Mouse (Mus musculus) right cerebral cortex, postnatal 14 days (tissue): Measurements from ENCODE around the gene Hyal2.

Experiments used
- DNase-seq: peaks from one replicate; pipeline ENCODE4 v3.0.0; 2022

Gene Hyal2

DNA sequence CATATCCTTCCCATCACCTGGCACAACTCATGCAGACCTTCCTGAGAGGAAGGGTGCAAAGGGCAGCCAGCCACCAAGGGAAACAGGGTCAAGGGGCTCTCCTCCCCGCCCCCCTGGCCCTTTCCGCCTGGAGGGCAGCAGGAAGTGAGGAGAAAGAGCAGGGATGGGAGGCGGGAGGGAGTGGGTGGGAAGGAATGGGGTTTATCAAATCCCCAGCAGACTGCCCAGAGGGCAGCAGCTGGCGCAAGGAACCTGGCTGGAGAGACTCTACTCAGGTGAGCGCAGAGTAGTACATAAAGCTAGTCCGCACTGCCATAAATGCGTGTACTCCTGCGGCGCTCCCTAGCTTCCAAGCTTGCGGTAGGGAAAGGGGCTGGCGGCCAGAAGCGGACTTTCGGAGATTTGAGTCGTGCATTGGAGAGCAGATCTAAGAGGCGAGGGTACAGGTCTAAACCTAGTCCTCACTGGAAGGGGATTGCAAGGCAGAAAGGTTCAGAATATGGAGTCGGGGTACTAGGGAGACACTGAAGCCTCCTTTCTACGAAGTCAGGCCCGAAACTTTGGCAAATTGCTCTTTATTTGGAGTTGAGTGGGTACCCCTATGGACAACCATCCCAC, at the start of gene Hyal2:
TSS of gene Hyal2 (plus strand) at position 244 of the 618 bp plus-strand sequence.
- DNase-seq: peak; percentile 12

DNA sequence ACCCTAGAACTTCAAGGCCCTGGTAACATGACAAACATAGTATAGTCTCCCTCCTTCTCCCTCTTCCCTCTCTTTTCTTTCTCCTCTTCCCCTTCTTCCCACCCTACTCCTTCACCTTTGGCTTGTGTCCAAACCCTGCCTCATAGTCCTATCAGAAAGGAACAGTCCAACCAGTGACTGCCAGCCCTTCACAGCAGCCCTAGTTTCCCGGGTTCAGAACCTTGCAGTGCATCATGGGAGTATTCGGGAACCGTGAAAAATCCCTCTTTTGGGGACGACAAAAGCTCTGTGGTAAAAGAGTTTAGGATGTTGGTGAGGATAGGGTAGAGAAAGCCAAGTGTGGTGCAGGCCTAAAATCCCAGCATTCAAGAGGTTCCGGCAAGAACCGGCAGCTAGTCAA, 47.4 kb upstream of the Hyal2 start:
- DNase-seq: no peak

DNA sequence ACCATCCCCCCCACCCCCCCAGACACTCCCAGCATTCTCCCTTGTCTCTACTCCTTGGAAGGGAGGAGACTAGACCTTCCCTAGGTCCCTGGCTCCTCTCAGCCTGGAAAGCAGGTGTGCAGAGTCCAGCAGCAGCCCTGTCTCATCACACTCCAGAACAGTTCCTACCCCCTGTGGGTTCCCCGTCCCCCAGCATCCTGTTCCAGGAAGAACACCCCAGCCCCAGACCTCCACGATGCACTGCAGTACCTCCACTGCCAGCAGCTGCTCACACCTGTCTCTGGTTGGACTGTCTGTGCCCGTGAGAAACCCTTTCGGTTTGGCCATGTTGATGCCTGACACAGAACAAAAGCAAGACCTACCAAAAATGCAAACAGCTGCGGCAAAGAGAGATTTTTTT, 46.6 kb upstream of the Hyal2 start:
- no peak for DNase-seq

DNA sequence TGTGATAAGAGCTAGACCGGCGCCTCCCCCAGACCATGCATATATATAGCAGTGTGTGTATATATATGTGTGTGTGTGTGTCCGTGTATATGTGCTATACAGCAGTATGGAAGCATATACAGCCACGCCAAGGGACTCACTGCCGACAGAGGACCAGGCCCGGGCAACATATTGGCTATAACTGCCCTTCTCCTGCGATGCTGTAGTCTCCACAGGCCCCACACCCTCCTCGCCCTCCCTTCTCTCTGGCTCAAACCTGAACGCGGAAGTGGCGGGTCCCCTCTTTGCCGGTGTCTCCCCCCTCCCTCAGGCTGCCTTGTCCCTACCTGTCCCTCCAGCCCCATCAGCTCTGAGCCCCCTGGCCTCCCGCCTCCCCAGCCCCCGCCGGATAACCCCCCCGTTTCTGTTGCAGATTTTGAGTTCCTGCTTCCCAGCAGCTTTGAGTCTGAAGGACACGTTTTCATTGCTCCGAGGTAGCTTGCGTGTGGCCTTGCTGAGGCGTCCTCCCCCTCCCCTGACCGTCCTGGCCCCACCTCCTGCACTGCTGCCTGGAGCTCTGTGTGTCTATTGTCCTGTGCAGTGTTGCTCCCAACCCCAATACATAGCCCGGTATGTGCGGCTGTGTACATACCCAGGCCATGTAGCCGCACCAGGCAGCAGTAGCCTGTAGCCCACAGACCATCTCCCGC, 45.9 kb upstream of the Hyal2 start:
- DNase-seq: no peak

DNA sequence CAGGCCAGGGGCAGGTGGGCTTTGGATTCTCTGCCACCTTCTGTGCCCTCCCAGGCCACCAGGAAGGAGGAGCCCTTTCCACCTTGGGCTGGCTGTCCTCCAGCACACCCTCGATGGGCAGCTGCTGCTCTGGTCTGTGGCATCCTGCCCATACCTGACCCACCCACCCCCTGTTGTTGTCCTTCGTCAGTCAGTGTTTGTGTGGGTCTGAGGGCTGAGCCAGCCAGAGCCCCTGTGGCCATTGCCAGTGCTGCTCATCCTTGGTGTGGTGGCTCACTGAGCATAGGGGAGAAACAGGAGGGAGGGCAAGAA, 45.4 kb upstream of the Hyal2 start:
- DNase-seq: no peak

DNA sequence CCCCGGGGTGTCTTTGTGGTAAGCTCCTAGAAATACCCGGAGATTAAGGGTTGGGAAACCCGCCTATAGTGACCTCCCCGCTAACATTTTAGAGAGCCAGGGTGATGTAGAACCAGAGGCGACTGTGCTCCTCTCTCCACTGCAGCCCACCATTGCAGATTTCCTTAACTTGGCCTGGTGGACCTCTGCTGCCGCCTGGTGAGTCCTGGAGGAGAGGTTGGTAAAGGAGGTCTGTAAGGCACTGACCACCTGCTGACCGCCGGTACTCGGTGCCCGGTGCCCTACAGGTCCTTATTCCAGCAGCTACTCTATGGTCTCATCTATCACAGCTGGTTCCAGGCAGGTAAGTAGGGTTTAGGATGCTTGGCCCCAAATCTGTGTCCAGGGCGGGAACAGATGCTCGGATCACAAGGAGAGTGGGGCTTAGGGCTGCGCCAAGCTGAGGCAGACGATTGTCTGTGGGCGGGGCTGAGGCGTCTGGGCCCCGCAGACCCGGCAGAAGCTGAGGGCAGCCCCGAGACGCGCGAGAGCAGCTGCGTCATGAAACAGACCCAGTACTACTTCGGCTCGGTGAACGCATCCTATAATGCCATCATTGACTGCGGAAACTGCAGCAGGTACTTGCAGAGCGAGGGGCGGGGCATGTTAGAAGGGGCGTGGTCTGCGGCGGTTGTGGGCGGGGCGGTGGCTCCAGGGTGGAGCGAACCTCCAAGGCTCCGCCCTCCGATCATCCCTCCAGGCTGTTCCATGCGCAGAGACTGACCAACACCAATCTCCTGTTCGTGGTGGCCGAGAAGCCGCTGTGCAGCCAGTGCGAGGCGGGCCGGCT, 41.3 kb upstream of the Hyal2 start:
- peak; percentile 75 for DNase-seq

DNA sequence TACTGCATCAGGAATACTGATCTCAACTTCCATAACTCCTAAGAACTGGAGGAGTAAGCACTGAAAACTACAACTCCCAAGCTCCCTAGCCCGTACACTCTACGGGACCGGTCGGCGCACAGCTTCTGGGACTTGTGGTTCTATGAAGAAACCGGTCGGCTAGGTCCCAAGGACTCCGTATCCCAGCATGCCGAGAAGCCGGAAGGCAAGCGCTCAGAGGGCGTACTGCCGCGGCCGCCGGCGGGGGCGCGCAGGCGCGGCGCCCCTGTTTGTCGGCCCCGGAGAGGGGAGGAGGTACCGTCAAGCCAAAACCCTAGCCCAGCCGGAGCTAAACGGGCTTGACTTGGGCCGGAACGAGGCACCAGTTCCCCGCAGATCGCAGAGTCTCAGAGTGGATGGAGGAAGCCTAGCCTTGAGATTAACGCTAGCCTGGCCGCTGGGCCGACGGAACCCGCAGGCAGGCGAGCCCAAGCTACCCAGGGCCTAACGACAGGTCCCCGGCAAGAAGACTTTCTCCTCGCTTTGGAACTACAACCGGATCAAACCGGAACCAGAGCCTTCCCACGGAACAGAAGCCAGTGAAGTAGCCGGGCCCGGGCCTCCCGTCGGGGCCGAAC, 33.8 kb upstream of the Hyal2 start, which contains the start of gene Tmem115:
TSS of gene Tmem115 (plus strand) at position 155 of the 617 bp plus-strand sequence.
- DNase-seq: peak; percentile 88

DNA sequence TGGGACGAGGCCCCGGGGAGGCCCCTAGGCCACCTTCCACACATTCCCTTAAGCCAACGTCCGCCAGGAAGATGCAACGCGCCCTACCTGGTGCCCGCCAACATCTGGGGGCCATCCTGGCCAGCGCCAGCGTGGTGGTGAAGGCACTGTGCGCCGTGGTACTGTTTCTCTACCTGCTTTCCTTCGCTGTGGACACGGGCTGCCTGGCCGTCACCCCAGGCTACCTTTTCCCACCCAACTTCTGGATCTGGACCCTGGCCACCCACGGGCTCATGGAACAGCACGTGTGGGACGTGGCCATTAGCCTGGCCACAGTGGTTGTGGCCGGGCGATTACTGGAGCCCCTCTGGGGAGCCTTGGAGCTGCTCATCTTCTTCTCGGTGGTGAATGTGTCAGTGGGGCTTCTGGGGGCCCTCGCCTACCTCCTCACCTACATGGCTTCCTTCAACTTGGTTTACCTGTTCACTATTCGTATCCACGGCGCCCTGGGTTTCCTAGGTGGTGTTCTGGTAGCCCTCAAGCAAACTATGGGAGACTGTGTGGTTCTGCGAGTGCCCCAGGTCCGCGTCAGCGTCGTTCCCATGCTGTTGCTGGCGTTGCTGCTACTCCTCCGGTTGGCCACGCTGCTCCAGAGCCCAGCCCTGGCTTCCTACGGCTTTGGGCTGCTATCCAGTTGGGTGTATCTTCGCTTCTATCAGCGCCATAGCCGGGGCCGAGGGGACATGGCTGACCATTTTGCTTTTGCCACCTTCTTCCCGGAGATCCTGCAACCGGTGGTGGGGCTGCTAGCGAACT, 33.1 kb upstream of the Hyal2 start:
- no peak for DNase-seq

DNA sequence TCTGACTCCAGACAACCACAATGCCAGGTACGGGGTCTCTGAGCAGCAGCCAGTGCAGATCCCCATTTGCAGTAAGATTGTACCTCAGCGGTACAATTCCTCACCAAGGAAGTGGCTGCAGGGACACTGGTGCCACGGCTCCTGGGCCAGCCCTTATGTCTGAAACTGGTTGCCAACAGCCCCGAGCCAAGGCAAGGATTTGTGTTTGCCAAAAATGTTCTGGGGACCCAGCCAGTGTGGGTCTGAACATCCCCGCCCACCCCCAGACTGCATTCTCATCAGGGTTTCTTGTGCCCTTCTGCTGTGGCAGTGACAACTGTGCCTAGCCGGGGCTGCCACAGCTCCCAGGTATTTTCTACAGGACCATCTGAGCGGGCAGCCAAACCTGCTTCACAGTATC, 29.5 kb upstream of the Hyal2 start:
- no peak for DNase-seq

DNA sequence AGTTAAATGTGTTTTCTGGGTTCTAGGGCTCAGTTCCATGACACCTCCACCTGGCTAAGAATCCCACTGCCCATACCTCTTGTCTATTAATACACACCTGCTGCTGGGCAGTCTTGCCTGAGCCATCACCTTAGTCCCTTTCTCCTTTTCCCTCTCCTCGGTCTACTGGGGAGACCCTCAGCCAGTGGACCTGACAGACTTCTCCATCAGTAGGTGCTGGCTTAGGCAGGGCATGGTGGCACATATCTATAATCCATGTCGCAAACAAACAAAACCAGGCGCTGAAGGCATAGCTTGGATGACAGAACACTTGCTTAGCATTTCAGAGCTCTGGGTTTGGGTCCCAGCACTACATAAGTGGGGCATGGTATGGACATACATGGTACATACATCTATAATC, 29.0 kb upstream of the Hyal2 start:
- DNase-seq: no peak

DNA sequence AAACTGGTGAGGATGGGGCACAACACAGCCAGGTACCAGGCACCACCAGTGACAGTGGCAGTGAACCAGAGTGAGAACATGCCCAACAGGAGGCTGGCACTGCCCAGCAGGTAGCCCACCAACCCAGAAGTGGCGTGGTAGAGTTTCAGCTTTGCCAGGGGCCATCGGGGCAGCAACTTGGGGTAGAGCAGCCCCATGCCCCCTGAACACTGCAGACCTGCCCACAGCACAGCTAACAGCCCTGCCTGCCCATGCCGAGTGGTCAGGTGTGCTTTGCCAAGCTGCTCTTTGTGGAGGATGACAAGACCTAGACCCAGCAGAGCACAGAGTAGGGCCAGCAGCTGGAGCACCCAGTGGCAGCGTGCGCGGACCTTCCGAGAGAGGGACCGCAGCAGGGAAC, 27.8 kb upstream of the Hyal2 start:
- DNase-seq: no peak

DNA sequence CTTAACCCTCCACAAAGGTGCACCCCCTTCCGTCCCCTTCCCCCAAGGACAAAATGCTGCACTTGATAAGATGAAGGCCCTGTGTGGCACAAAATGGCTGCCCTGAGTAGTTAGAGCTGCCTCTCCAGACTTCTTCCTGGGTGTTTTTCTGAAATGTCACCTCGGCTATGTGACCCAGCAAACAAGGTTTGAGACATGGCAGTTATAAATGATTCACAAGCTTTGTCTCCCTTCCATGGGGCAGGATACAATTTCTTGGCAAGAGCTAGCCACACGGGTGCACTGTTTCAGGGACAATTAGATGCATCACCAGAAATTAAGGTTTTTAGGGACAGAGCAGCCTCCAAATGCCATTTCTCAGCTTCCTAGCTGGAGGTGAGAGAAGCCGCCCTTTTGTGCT, 27.3 kb upstream of the Hyal2 start:
- DNase-seq: no peak

DNA sequence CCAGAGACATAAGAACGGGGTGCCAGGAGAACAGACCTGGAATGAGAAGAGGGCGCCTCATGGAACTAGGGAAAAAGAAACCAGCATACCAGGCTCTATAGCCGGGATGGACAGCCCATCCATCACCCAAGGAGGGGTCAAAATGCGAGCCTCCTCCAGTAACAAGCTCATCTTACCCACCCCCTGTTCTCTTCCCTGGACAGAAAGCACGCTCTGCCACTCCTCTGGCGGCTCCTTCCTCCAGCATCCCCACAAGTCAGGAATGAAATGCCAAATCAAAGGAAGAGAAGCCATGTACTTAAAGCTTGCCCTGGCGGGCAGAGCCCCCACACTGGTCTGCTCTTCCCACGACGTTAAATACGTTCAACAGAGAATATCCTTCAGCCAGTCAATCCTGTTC, 26.7 kb upstream of the Hyal2 start:
- DNase-seq: no peak

DNA sequence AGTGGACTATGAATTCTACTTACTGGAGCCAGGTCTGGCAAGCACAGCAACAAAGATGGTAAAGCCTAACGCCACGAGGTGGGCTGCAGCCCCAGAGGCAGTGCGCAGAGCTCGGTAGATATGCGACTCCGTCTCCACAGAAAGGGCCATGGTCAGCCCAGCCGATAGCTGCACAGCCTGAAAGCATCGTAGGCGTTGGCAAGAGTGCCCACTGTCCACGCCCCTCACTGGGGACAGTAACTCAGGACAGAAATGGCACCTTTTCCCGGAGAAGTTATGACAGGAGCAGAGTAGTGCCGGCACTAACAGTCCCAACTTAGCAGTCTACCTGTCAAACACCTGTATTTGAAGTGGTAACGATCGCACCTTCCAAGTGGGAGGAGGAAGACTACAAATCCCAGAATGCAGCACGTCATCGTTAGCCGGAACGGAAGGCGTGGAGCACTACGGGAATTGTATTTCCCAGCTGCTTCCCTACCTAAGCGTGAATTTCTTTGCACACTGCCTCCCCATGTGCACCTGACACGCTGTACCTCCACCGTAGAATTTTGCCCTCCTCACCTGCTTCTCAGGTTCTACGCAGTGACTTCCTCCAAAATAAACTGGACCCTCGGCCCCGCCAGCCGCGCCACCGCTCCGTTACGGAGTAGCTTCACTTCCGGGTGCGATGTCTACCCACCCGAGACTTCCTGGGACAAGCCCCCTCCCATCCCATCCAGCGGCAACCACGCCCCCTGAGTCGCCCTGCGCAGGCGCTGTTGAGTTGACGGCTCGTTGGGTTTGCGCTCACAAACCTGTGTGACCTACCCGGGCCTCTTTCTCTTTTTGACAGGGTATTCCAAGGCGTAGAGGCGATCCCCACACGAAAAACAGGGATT, 26.0 kb upstream of the Hyal2 start, which contains the start of the genes Cyb561d2 and Nprl2:
TSS of gene Cyb561d2 (minus strand) at position 720 of the 878 bp plus-strand sequence.
TSS of gene Nprl2 (plus strand) at position 753 of the 878 bp plus-strand sequence.
- DNase-seq: peak; percentile 89

DNA sequence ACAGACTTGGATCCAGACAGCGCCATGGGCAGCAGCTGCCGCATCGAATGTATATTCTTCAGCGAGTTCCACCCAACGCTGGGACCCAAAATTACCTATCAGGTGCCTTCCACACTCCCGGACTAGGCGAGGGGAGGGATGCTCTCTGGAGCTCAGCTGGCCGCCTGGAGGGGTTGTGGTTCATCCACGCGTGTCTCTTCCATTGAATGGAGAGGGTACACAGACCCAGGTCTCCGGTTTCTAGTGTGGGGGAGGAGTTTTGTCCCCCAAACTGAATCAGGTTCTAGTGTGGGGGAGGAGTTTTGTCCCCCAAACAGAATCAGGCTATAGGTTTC, 25.4 kb upstream of the Hyal2 start:
- no peak for DNase-seq

DNA sequence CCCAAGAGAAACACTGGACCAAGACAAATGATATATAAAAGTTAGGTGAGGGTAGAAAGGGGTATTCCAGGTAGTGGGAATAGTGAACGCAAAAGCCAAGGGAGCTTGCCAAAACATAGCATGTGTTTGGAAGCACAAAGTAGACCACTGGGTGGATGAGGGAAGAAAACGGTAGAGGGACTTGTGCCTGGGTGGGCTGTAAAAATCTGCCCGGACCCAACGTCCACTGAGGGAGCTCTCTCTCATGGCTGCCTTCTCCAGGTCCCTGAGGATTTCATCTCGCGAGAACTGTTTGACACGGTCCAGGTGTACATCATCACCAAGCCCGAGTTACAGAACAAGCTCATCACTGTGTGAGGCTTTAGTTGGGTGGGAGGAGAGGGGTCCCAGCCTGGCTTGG, 25.0 kb upstream of the Hyal2 start:
- no peak for DNase-seq

DNA sequence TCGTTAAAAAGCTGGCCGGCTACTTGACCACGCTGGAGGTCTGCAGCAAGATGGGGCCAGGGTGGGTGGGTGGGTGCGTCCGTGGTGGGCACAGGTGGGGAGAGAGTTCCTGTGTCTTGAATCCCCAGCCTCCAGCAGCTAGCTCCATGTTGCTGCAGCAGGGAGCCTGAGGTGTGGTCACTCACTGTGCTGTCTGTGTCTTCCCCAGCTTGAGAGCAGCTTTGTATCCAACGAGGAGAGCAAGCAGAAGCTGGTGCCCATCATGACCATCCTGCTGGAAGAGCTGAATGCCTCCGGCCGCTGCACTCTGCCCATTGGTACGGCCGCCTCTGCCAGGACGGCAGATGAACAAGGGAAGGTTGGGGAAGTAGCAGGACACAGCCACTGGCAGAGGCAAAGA, 24.4 kb upstream of the Hyal2 start:
- DNase-seq: no peak

DNA sequence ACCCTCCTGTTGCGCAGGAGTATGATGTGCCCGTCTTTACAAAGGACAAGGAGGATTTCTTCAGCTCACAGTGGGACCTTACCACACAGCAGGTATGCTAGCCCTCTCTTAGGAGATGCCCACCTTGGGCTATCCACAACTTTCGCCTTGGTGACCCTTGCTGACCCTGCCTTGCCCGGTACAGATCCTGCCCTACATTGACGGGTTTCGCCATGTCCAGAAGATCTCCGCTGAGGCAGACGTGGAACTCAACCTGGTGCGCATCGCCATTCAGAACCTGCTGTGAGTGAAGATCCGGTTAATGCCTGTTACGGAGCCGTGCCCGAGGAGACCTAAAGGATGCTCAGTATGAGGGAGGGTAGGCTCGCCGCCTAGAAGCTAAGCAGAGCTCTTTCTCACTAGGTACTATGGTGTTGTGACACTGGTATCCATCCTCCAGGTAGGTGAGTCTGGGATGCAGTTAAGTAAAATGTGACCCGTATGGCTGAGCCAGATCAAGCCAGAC, 23.5 kb upstream of the Hyal2 start:
- no peak for DNase-seq

DNA sequence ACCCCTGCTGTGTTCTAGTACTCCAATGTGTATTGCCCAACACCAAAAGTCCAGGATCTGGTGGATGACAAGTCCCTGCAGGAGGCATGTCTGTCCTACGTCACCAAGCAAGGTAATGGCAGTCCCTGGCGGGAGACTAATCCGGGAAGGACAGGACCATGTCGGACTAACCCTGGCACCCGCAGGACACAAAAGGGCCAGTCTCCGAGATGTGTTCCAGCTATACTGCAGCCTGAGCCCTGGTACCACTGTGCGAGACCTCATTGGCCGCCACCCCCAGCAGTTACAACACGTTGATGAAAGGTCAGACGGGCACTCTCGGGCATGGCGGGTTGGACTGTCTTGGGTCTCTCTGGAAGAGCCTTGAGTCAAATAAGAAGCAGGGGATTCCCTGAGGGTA, 23.0 kb upstream of the Hyal2 start:
- DNase-seq: no peak

DNA sequence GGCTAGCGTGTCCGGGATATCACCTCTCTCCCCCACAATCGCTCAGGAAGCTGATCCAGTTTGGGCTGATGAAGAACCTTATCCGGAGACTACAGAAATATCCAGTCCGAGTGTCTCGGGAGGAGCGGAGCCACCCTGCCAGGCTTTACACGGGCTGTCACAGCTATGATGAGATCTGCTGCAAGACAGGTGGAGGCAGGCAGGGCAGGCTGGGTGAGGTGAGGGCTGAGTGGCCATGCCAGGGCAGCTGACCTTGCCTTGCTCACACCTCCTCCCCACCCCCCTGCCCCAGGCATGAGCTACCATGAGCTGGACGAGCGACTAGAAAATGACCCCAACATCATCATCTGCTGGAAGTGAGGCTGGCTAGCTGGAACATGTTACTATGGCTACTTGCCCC, 22.5 kb upstream of the Hyal2 start:
- no peak for DNase-seq

DNA sequence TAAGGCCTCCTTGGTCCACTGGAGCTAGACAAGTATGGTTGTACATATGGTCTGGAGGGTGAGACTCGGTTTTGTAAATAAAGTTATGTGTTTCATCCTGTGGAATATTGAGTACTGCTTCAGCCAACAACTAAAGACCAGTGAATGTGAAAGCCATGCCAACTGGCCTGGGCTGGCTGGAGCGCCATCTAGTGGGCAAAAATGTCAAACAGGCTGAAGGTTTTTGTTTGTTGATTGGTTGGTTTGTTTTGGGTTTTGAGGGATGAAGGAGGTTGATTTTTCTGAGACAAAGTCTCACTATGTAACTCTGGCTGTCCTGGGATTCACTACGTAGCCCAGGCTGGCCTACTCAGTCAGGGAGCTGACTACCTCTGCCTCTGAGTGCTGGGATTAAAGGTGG, 22.1 kb upstream of the Hyal2 start:
- DNase-seq: peak; percentile 72

DNA sequence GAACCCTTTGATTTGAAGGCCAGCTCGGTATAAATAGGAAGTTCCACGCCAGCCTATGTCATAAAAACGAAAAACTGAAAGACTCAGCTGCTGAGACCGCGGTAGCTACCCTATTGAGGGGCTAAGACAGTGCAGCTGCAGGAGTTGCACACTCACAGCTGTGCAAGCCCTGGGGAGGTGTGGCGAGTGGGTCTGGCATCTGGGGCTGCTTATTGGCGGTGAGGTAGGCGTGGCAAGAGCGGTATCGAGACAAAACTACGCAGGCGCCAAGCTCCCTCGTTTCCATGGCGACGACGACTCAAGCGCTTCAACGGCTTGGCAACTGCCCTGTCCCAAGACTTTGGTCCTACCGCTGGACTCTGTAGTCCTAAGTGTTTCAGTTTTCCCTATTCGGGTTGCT, 20.7 kb upstream of the Hyal2 start, which contains the start of gene Zmynd10:
TSS of gene Zmynd10 (plus strand) at position 273 of the 400 bp plus-strand sequence.
- peak; percentile 89 for DNase-seq
